Mouse (Mus musculus) central nervous system, embryonic 14 days (tissue): ENCODE data around the gene Padi1. TPM values are rescaled to one million over a fixed set of nuclear protein-coding genes. Genes with fewer than 3 reads are reported as not detected.

Experiments
- polyA plus RNA-seq: library from polyadenylated mRNA; depleted of rRNA; stranded (reverse); fragments of >200 nt; gene quantifications from 2 replicates; pipeline ENCODE4 v1.2.3, GENCODE M21; 2012; rRNA removed

Padi1 gene
- 0.07 and 0.10 TPM in 2 replicates for polyA plus RNA-seq

GRCm38 (mm10) chr4:140845666-140846065 is at the start of gene Padi1:
Padi1 (minus strand) TSS chr4:140845778.

GRCm38 (mm10) chr4:140810458-140811260 is 34.9 kb downstream of the Padi1 start, which contains the start of gene Padi3:
Padi3 (minus strand) TSS chr4:140810648.

GRCm38 (mm10) chr4:140774025-140774800 is 71.4 kb downstream of the Padi1 start, which contains the start of gene Padi4:
Padi4 (minus strand) TSS chr4:140774236.

Other genes with a start within 250 kb of the Padi1 start
- gene Arhgef10l, start 179.8 kb downstream of the Padi1 start, polyA plus RNA-seq: 35.0 and 39.1 TPM in 2 replicates
- gene Rcc2, start 145.2 kb downstream of the Padi1 start, polyA plus RNA-seq: 98.9 and 110 TPM in 2 replicates
- 0.05 TPM in 1 of 2 replicates, not detected in the other for gene Padi6, start 103.1 kb downstream of the Padi1 start, polyA plus RNA-seq
- 0.11 and 0.12 TPM in 2 replicates for gene Padi4, start 71.5 kb downstream of the Padi1 start, polyA plus RNA-seq
- gene Padi3, start 35.1 kb downstream of the Padi1 start, polyA plus RNA-seq: 0.08 TPM in 1 of 2 replicates, not detected in the other
- gene Padi2, start 60.6 kb upstream of the Padi1 start, polyA plus RNA-seq: 0.36 and 1.0 TPM in 2 replicates
- gene Sdhb, start 115.4 kb upstream of the Padi1 start, polyA plus RNA-seq: 229 and 247 TPM in 2 replicates
- gene Atp13a2, start 141.1 kb upstream of the Padi1 start, polyA plus RNA-seq: 189 and 190 TPM in 2 replicates
- 234 and 286 TPM in 2 replicates for gene Mfap2, start 164.6 kb upstream of the Padi1 start, polyA plus RNA-seq
- gene Crocc, start 214.8 kb upstream of the Padi1 start, polyA plus RNA-seq: 37.7 and 38.0 TPM in 2 replicates
- 56.3 and 65.6 TPM in 2 replicates for gene Necap2, start 232.6 kb upstream of the Padi1 start, polyA plus RNA-seq
- gene Spata21, start 242.6 kb upstream of the Padi1 start, polyA plus RNA-seq: 0.02 and 0.06 TPM in 2 replicates